Mouse (Mus musculus) ES-E14 (cell line): Measurements from ENCODE around the gene Pnpla7. TPM values are rescaled to one million over a fixed set of nuclear protein-coding genes. Genes with fewer than 3 reads are reported as not detected.
A peak's percentile ranks its signal among the peaks of the same experiment; 100 is the strongest.

Experiments used
- DNase-seq: peaks from one replicate; pipeline ENCODE4 v3.0.0-alpha.2; 2013; ENCODE audit warnings: low read depth, low spot score
- H3K27ac ChIP-seq: 2 replicates; pipeline ENCODE4 v1.5.1; 2012; ENCODE audit warnings: low read depth, mild to moderate bottlenecking, low read length, moderate library complexity, mixed read lengths; ENCODE audit not compliant: poor library complexity, insufficient read depth, severe bottlenecking
- H3K36me3 ChIP-seq: 2 replicates; pipeline ENCODE4 v1.6.1; 2012; ENCODE audit warnings: mild to moderate bottlenecking, low read length, moderate library complexity, mixed read lengths; ENCODE audit not compliant: control insufficient read depth, poor library complexity, insufficient read depth, severe bottlenecking
- H3K4me1 ChIP-seq, 2 experiments: fragments of 150-350 bp in 1 of 2; sonication (generic) in 1 of 2; 2 replicates each; pipeline ENCODE4 v1.6.1; 2012; ENCODE audit warnings: low read length in 2 of 2, mild to moderate bottlenecking in 1 of 2, mixed read lengths in 1 of 2; ENCODE audit not compliant: control insufficient read depth in 2 of 2, insufficient read depth in 2 of 2, poor library complexity in 1 of 2
- H3K4me3 ChIP-seq, 2 experiments: fragments of 150-350 bp in 1 of 2; sonication (generic) in 1 of 2; 2 replicates each; pipeline ENCODE4 v1.5.1; 2012; ENCODE audit warnings: low read length in 2 of 2, low read depth in 1 of 2, mild to moderate bottlenecking in 1 of 2, mixed read lengths in 1 of 2; ENCODE audit not compliant: insufficient read depth in 1 of 2, poor library complexity in 1 of 2, severe bottlenecking in 1 of 2
- H3K9ac ChIP-seq: 2 replicates; pipeline ENCODE4 v1.6.1; 2012; ENCODE audit warnings: low read depth, mild to moderate bottlenecking, low read length, mixed read lengths; ENCODE audit not compliant: poor library complexity, insufficient read depth, severe bottlenecking
- H3K9me3 ChIP-seq: fragments of 150-350 bp; sonication (generic); 2 replicates; pipeline ENCODE4 v1.6.1; 2012; ENCODE audit warnings: low read depth, mild to moderate bottlenecking, low read length; ENCODE audit not compliant: control insufficient read depth, insufficient read depth
- CHD2 ChIP-seq: IDR thresholded peaks from 2 replicates; pipeline ENCODE4 v1.6.1; 2014; ENCODE audit warnings: mild to moderate bottlenecking, low read depth, low read length, inconsistent platforms
- HCFC1 ChIP-seq: IDR thresholded peaks from 2 replicates; pipeline ENCODE4 v1.6.1; 2012; ENCODE audit warnings: low read length, inconsistent platforms, borderline replicate concordance; ENCODE audit not compliant: insufficient read depth
- MAFK ChIP-seq: IDR thresholded peaks from 2 replicates; pipeline ENCODE4 v1.6.1; 2014; ENCODE audit warnings: mild to moderate bottlenecking, low read depth, low read length, inconsistent platforms; ENCODE audit not compliant: insufficient read depth
- ZC3H11A ChIP-seq: IDR thresholded peaks from 2 replicates; pipeline ENCODE4 v1.6.1; 2012; ENCODE audit warnings: low read depth, mild to moderate bottlenecking, inconsistent platforms, low read length, borderline replicate concordance
- ZNF384 ChIP-seq: IDR thresholded peaks from 2 replicates; pipeline ENCODE4 v1.6.1; 2012; ENCODE audit warnings: low read depth, low read length, inconsistent platforms
- in situ Hi-C, 2 experiments: fragments of 600-800 bp; cut with MboI; formaldehyde crosslinking; loops; one replicate each; pipeline ENCODE4 v1.15.1; 2025; ENCODE audit warnings: low sequenced_read_pairs in 2 of 2, inconsistent platforms in 1 of 2; ENCODE audit not compliant: unreplicated experiment in 2 of 2
- total RNA-seq: library from RNA; depleted of rRNA; stranded (reverse); fragments of 300-350 nt; gene quantifications from 2 replicates; pipeline ENCODE4 v1.2.3, GENCODE M21; 2012

Gene Pnpla7
- total RNA-seq, 1 experiment: 20.2 TPM

GRCm38 (mm10) chr2:24929119-24929518, 46.7 kb upstream of the Pnpla7 start:
- TF ChIP-seq CHD2: no peak
- TF ChIP-seq MAFK: no peak
- no peak for TF ChIP-seq HCFC1
- no peak for TF ChIP-seq ZC3H11A
- no peak for TF ChIP-seq ZNF384
- Histone ChIP-seq H3K9ac (no peak overlapping the region), H3K4me1 (peaks cover 1 to 12% of the 10 kb centered on the region in 2 experiments; a peak in 1 of 4 replicates), H3K36me3 (peaks cover 4% of the 10 kb centered on the region; the same call in 1 of the 2 replicates), H3K9me3 (no peaks in the 10 kb centered on the region), H3K27ac (no peak overlapping the region), H3K4me3 (no peak overlapping the region)
- DNase-seq: no peak
- in situ Hi-C loops: no loop called here

- no peak overlapping the region; the same call in 1 of the 2 replicates for H3K27ac ChIP-seq
- H3K9me3 ChIP-seq: no peaks in the 10 kb centered on the region
- no peak overlapping the region for H3K4me3 ChIP-seq
- in situ Hi-C loops: no loop called here
- H3K36me3 ChIP-seq: peaks cover 4% of the 10 kb centered on the region; the same call in 1 of the 2 replicates
- no peak for DNase-seq
- peaks cover 1 to 12% of the 10 kb centered on the region in 2 experiments; a peak in 1 of 4 replicates for H3K4me1 ChIP-seq
- no peak for TF ChIP-seq ZC3H11A
- TF ChIP-seq CHD2: no peak
- TF ChIP-seq MAFK: no peak
- TF ChIP-seq HCFC1: no peak
- TF ChIP-seq ZNF384: no peak
- H3K9ac ChIP-seq: no peak overlapping the region
Measured at GRCm38 (mm10) chr2:24929593-24929992, 46.2 kb upstream of the Pnpla7 start.

GRCm38 (mm10) chr2:24934441-24934963, 41.3 kb upstream of the Pnpla7 start:
- in situ Hi-C loops: no loop called here
- Histone ChIP-seq H3K4me3 (peak overlapping the region; percentile 89 to 90), H3K9me3 (no peaks in the 10 kb centered on the region), H3K9ac (peak overlapping the region; percentile 90), H3K27ac (peak overlapping the region; percentile 31; the same call in 1 of the 2 replicates), H3K4me1 (peaks cover 0 to 5% of the 10 kb centered on the region in 2 experiments; a peak in 1 of 4 replicates), H3K36me3 (no peaks in the 10 kb centered on the region)
- TF ChIP-seq CHD2 (no peak), ZNF384 (no peak), MAFK (no peak), HCFC1 (no peak), ZC3H11A (no peak)
- DNase-seq: no peak

GRCm38 (mm10) chr2:24935057-24935796, 40.6 kb upstream of the Pnpla7 start, which contains the start of gene Arrdc1:
Gene Arrdc1, minus strand, starts transcription at chr2:24935252.
- DNase-seq: peak; percentile 98
- Histone ChIP-seq H3K9ac (peak within 1 kb of the TSS; percentile 90), H3K9me3 (no peaks in the 10 kb centered on the region), H3K27ac (peak within 1 kb of the TSS; percentile 49), H3K4me3 (peak within 1 kb of the TSS; percentile 89 to 90), H3K4me1 (no peaks in the 10 kb centered on the region), H3K36me3 (no peaks in the 10 kb centered on the region)
- TF ChIP-seq HCFC1: no peak; the same call in 1 of the 2 replicates
- TF ChIP-seq ZC3H11A: no peak
- TF ChIP-seq CHD2: no peak
- TF ChIP-seq MAFK: no peak
- TF ChIP-seq ZNF384: no peak
- in situ Hi-C loops: no loop called here
